Mouse (Mus musculus): ENCODE measurements around the gene Rnf17. TPM values are rescaled to one million over a fixed set of nuclear protein-coding genes. Genes with fewer than 3 reads are reported as not detected.

The Rnf17 gene
- total and polyA plus RNA-seq, 3 experiments, result not detected

- H3K9ac ChIP-seq (ENCODE audit: insufficient read depth, low read depth), result no peak overlapping the region
- H3K27ac ChIP-seq (ENCODE audit: insufficient read depth, low read depth), result no peak overlapping the region
- dilution Hi-C loops (cut with MboI; ENCODE audit: extremely low pct_ligation_motif_present, extremely low pct_unique_long_range_greater_than_20kb, low sequenced_read_pairs) (no loop called here), in situ Hi-C loops (cut with MboI; ENCODE audit: low pct_ligation_motif_present, low pct_unique_long_range_greater_than_20kb, low sequenced_read_pairs) (loop anchor here (25.0 kb wide), 1 partner anchor 397 kb away; the partner anchor contains the start of gene Pspc1)
- no peak overlapping the region for H3K4me3 ChIP-seq (replicated peaks in 1 of 3; ENCODE audit: low read depth in 2 of 3, low read length in 2 of 3, poor library complexity in 1 of 3)
- no peaks in the 10 kb centered on the region for H3K27me3 ChIP-seq (replicated peaks)
- no peaks in the 10 kb centered on the region for H3K9me3 ChIP-seq (replicated peaks; ENCODE audit: low read length)
- no peaks in the 10 kb centered on the region for H3K4me1 ChIP-seq (ENCODE audit: control insufficient read depth in 1 of 2, insufficient read depth in 2 of 2)
- TF ChIP-seq KAT2A (IDR thresholded peaks at IDR 0.05; ENCODE audit: insufficient replicate concordance, low read length), result no peak
- no peak for TF ChIP-seq MYC (IDR thresholded peaks at IDR 0.05; ENCODE audit: low read depth, low read length)
- TF ChIP-seq SIN3A (IDR thresholded peaks at IDR 0.05; ENCODE audit: low read length), result no peak
- no peak for TF ChIP-seq TCF12 (IDR thresholded peaks at IDR 0.05; ENCODE audit: low read depth, low read length)
- no peak for TF ChIP-seq ZC3H11A (IDR thresholded peaks at IDR 0.05; ENCODE audit: low read depth, low read length)
- no peak for TF ChIP-seq CHD2 (IDR thresholded peaks at IDR 0.05; ENCODE audit: low read length)
- TF ChIP-seq E2F4 (IDR thresholded peaks at IDR 0.05; ENCODE audit: insufficient replicate concordance, low read depth, low read length), result no peak
- no peak for TF ChIP-seq MAX (IDR thresholded peaks at IDR 0.05; ENCODE audit: low read length)
- no peak for TF ChIP-seq POLR2A (IDR thresholded peaks at IDR 0.05; ENCODE audit: low read depth, low read length)
- TF ChIP-seq POLR2AphosphoS2 (IDR thresholded peaks at IDR 0.05; ENCODE audit: low read depth, low read length), result no peak
- TF ChIP-seq NRF1 (IDR thresholded peaks at IDR 0.05; ENCODE audit: low read depth, low read length), result no peak
- TF ChIP-seq TBP (conservative IDR thresholded peaks at IDR 0.05; ENCODE audit: low read depth, low read length), result no peak
- TF ChIP-seq ZKSCAN1 (IDR thresholded peaks at IDR 0.05; ENCODE audit: borderline replicate concordance, low read depth, low read length), result no peak
- DNase-seq (ENCODE audit: extremely low read depth), result no peak
- no peaks in the 10 kb centered on the region for H3K79me2 ChIP-seq (replicated peaks; ENCODE audit: control insufficient read depth, extremely low read depth, insufficient read depth, poor library complexity, severe bottlenecking)
- H3K4me2 ChIP-seq (ENCODE audit: insufficient read depth, low read depth, poor library complexity, severe bottlenecking), result no peak overlapping the region
- H3K36me3 ChIP-seq (replicated peaks in 1 of 2; ENCODE audit: control insufficient read depth in 1 of 2, insufficient read depth in 1 of 2, low read length in 1 of 2), result no peaks in the 10 kb centered on the region
Observed at GRCm38 (mm10) chr14:56390247-56390646, 12.1 kb upstream of the Rnf17 start.

DNA sequence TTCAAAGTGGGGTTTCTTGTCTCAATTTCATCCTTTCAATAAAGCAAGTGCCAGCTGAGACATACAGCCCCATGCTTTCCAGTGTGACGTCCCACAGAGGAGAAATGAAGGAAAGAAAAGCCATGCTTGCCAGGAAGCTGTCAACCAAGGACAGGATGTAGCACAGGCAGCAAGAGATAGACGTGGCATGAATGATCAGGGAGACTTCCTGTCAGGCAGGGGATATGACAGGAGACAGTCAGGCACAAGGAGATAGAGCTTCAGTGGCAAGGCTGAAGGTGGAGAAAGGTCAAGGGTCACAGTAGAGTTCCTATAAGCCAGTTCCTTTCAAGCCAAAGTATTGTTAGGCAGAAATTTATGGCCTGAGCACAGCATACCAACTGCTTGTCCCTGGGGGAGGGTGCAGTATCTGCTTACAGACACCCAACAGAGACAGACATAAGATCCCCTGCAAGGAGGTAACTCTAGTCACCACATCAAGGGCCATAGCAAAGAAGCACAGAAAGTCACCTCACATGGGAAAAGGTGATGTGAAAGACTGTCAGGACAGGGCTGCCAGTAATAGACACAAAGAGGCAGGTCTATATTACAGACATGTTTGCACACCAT lies 8.6 kb upstream of the Rnf17 start:
- Histone ChIP-seq H3K9me3 (replicated peaks; ENCODE audit: low read length) (no peaks in the 10 kb centered on the region), H3K27me3 (replicated peaks) (no peaks in the 10 kb centered on the region), H3K36me3 (replicated peaks in 1 of 2; ENCODE audit: control insufficient read depth in 1 of 2, insufficient read depth in 1 of 2, low read length in 1 of 2) (no peaks in the 10 kb centered on the region), H3K4me2 (ENCODE audit: insufficient read depth, low read depth, poor library complexity, severe bottlenecking) (no peak overlapping the region), H3K9ac (ENCODE audit: insufficient read depth, low read depth) (no peak overlapping the region), H3K4me3 (replicated peaks in 1 of 3; ENCODE audit: low read depth in 2 of 3, low read length in 2 of 3, poor library complexity in 1 of 3) (no peak overlapping the region), H3K79me2 (replicated peaks; ENCODE audit: control insufficient read depth, extremely low read depth, insufficient read depth, poor library complexity, severe bottlenecking) (no peaks in the 10 kb centered on the region), H3K27ac (ENCODE audit: insufficient read depth, low read depth) (no peak overlapping the region), H3K4me1 (ENCODE audit: control insufficient read depth in 1 of 2, insufficient read depth in 2 of 2) (no peaks in the 10 kb centered on the region)
- no peak for DNase-seq (ENCODE audit: extremely low read depth)
- in situ Hi-C loops (cut with MboI; ENCODE audit: low pct_ligation_motif_present, low pct_unique_long_range_greater_than_20kb, low sequenced_read_pairs), result loop anchor here (25.0 kb wide), 1 partner anchor 393 kb away; the partner anchor contains the start of gene Pspc1
- dilution Hi-C loops (cut with MboI; ENCODE audit: extremely low pct_ligation_motif_present, extremely low pct_unique_long_range_greater_than_20kb, low sequenced_read_pairs), result no loop called here
- TF ChIP-seq PAX5 (IDR thresholded peaks at IDR 0.05; ENCODE audit: low read length) (no peak), ELF1 (IDR thresholded peaks at IDR 0.05; ENCODE audit: low read depth, low read length) (no peak)

All from CH12.LX (cell line).